Mouse (Mus musculus) limb, embryonic 11.5 days (tissue): ENCODE measurements around the gene Adam22. TPM values are rescaled to one million over a fixed set of nuclear protein-coding genes. Genes with fewer than 3 reads are reported as not detected.

Source experiments
- ATAC-seq: fragments of 200-750 bp; cut with Nextera tagmentation; 2 replicates; pipeline ENCODE4 v1.8.0; 2017; ENCODE audit warnings: low read depth; ENCODE audit not compliant: insufficient number of reproducible peaks, low FRiP score, low TSS enrichment
- DNase-seq: peaks from one replicate; pipeline ENCODE4 v3.0.0-alpha.2; 2015; ENCODE audit warnings: low spot score
- H3K27ac ChIP-seq: fragments of 300-500 bp; sonication (generic); replicated peaks from 2 replicates; pipeline ENCODE4 v1.5.1; 2014; ENCODE audit warnings: low read depth, mild to moderate bottlenecking, low read length
- H3K27me3 ChIP-seq: fragments of 300-500 bp; sonication (generic); 2 replicates; pipeline ENCODE4 v1.6.1; 2014; ENCODE audit warnings: mild to moderate bottlenecking, low read length, mixed read lengths; ENCODE audit not compliant: control insufficient read depth, insufficient read depth
- H3K36me3 ChIP-seq: fragments of 300-500 bp; sonication (generic); 2 replicates; pipeline ENCODE4 v1.6.1; 2014; ENCODE audit warnings: mild to moderate bottlenecking, low read length, moderate library complexity, mixed read lengths; ENCODE audit not compliant: control insufficient read depth, insufficient read depth
- H3K4me1 ChIP-seq: fragments of 300-500 bp; sonication (generic); 2 replicates; pipeline ENCODE4 v1.6.1; 2014; ENCODE audit warnings: low read length, mixed read lengths; ENCODE audit not compliant: control insufficient read depth, insufficient read depth
- H3K4me2 ChIP-seq: fragments of 300-500 bp; sonication (generic); 2 replicates; pipeline ENCODE4 v1.6.1; 2014; ENCODE audit warnings: low read depth, mild to moderate bottlenecking, moderate library complexity; ENCODE audit not compliant: severe bottlenecking
- H3K4me3 ChIP-seq: fragments of 300-500 bp; sonication (generic); 2 replicates; pipeline ENCODE4 v1.5.1; 2014; ENCODE audit warnings: low read depth, low read length
- H3K9ac ChIP-seq: fragments of 300-500 bp; sonication (generic); 2 replicates; pipeline ENCODE4 v1.6.1; 2014; ENCODE audit warnings: mild to moderate bottlenecking, low read length
- H3K9me3 ChIP-seq: fragments of 300-500 bp; sonication (generic); 2 replicates; pipeline ENCODE4 v1.6.1; 2016; ENCODE audit warnings: low read length; ENCODE audit not compliant: control insufficient read depth
- WGBS: fragments of 180-500 bp; shearing (Covaris S2); extraction: QIAGEN DNeasy Blood & Tissue Kit; methylation state at CpG from one replicate; pipeline ENCODE4 v1.1.7; 2014; 5-methylcytosine and 5-hydroxymethylcytosine counted together
- polyA plus RNA-seq: library from polyadenylated mRNA; unstranded; fragments of >200 nt; fragmentation: Nextera tagmentation; extraction: Ambion mirVana; gene quantifications from 2 replicates; pipeline ENCODE4 v1.2.1, GENCODE M21; 2014

Adam22 gene
- polyA plus RNA-seq, 1 experiment from 2014 or later = 7.3 TPM

- Histone ChIP-seq H3K27ac (no peak overlapping the region), H3K4me2 (no peak overlapping the region)
- 57% methylated on average over 10 of the region's 10 CpGs for WGBS
Measured at GRCm38 (mm10) chr5:8349557-8349956, 18.4 kb downstream of the Adam22 start.

GRCm38 (mm10) chr5:8346329-8346728 lies 21.6 kb downstream of the Adam22 start:
- H3K9me3 ChIP-seq = no peaks in the 10 kb centered on the region
- no peak overlapping the region for H3K4me3 ChIP-seq
- no peaks in the 10 kb centered on the region for H3K4me1 ChIP-seq
- H3K36me3 ChIP-seq = no peaks in the 10 kb centered on the region
- DNase-seq = no peak
- H3K27me3 ChIP-seq = no peaks in the 10 kb centered on the region
- H3K9ac ChIP-seq = no peak overlapping the region
- H3K4me2 ChIP-seq = no peak overlapping the region
- no peak for ATAC-seq
- H3K27ac ChIP-seq = no peak overlapping the region

More at GRCm38 (mm10) chr5:8349557-8349956, 18.4 kb downstream of the Adam22 start:
- Histone ChIP-seq H3K9ac (no peak overlapping the region), H3K9me3 (no peaks in the 10 kb centered on the region), H3K4me1 (no peaks in the 10 kb centered on the region), H3K36me3 (no peaks in the 10 kb centered on the region), H3K4me3 (no peak overlapping the region), H3K27me3 (no peaks in the 10 kb centered on the region)
- ATAC-seq = no peak
- no peak for DNase-seq

- DNase-seq = no peak
- ATAC-seq = no peak
- H3K9me3 ChIP-seq = no peaks in the 10 kb centered on the region
- no peak overlapping the region for H3K9ac ChIP-seq
- no peaks in the 10 kb centered on the region for H3K4me1 ChIP-seq
- H3K27me3 ChIP-seq = no peaks in the 10 kb centered on the region
- H3K4me2 ChIP-seq = no peak overlapping the region
- no peak overlapping the region for H3K27ac ChIP-seq
- 89% methylated on average over 3 of the region's 3 CpGs for WGBS
- H3K4me3 ChIP-seq = no peak overlapping the region
- no peaks in the 10 kb centered on the region for H3K36me3 ChIP-seq
Measured at GRCm38 (mm10) chr5:8343296-8343695, 24.7 kb downstream of the Adam22 start.

GRCm38 (mm10) chr5:8341676-8342075 lies 26.3 kb downstream of the Adam22 start:
- no peaks in the 10 kb centered on the region for H3K27me3 ChIP-seq
- H3K9me3 ChIP-seq = no peaks in the 10 kb centered on the region
- H3K27ac ChIP-seq = no peak overlapping the region
- ATAC-seq = no peak
- no peak overlapping the region for H3K4me2 ChIP-seq
- H3K9ac ChIP-seq = no peak overlapping the region
- no peak for DNase-seq
- WGBS = 95% methylated on average over 4 of the region's 4 CpGs
- H3K4me1 ChIP-seq = no peaks in the 10 kb centered on the region
- no peak overlapping the region for H3K4me3 ChIP-seq
- no peaks in the 10 kb centered on the region for H3K36me3 ChIP-seq

- no peak overlapping the region for H3K9ac ChIP-seq
- DNase-seq (no peak), ATAC-seq (no peak)
- no peaks in the 10 kb centered on the region for H3K27me3 ChIP-seq
- H3K36me3 ChIP-seq = no peaks in the 10 kb centered on the region
- H3K4me3 ChIP-seq = no peak overlapping the region
- 84% methylated on average over 4 of the region's 4 CpGs for WGBS
- H3K4me1 ChIP-seq = no peaks in the 10 kb centered on the region
- H3K27ac ChIP-seq = no peak overlapping the region
- no peaks in the 10 kb centered on the region for H3K9me3 ChIP-seq
- no peak overlapping the region for H3K4me2 ChIP-seq
Measured at GRCm38 (mm10) chr5:8327645-8328269, 40.2 kb downstream of the Adam22 start.

GRCm38 (mm10) chr5:8326671-8327070 lies 41.3 kb downstream of the Adam22 start:
- ATAC-seq = no peak
- no peak overlapping the region for H3K9ac ChIP-seq
- WGBS = 79% methylated on average over 5 of the region's 5 CpGs
- no peak for DNase-seq
- H3K4me1 ChIP-seq = no peaks in the 10 kb centered on the region
- H3K9me3 ChIP-seq = no peaks in the 10 kb centered on the region
- H3K4me3 ChIP-seq = no peak overlapping the region
- H3K27me3 ChIP-seq = no peaks in the 10 kb centered on the region
- no peaks in the 10 kb centered on the region for H3K36me3 ChIP-seq
- no peak overlapping the region for H3K27ac ChIP-seq
- no peak overlapping the region for H3K4me2 ChIP-seq

- H3K4me3 ChIP-seq = no peak overlapping the region
- H3K9ac ChIP-seq = no peak overlapping the region
- no peaks in the 10 kb centered on the region for H3K36me3 ChIP-seq
- no peaks in the 10 kb centered on the region for H3K4me1 ChIP-seq
- DNase-seq = no peak
- no peak overlapping the region for H3K27ac ChIP-seq
- no peak for ATAC-seq
- no peaks in the 10 kb centered on the region for H3K9me3 ChIP-seq
- WGBS = 91% methylated on average over 2 of the region's 2 CpGs
- no peak overlapping the region for H3K4me2 ChIP-seq
- H3K27me3 ChIP-seq = no peaks in the 10 kb centered on the region
Measured at GRCm38 (mm10) chr5:8312324-8312723, 55.6 kb downstream of the Adam22 start.

GRCm38 (mm10) chr5:8310907-8311306 lies 57.1 kb downstream of the Adam22 start:
- Histone ChIP-seq H3K4me3 (no peak overlapping the region), H3K9me3 (no peaks in the 10 kb centered on the region), H3K36me3 (no peaks in the 10 kb centered on the region), H3K27ac (no peak overlapping the region), H3K27me3 (no peaks in the 10 kb centered on the region), H3K9ac (no peak overlapping the region), H3K4me1 (no peaks in the 10 kb centered on the region), H3K4me2 (no peak overlapping the region)
- ATAC-seq (no peak), DNase-seq (no peak)
- 68% methylated on average over 4 of the region's 4 CpGs for WGBS
